Mouse (Mus musculus): ENCODE results near the gene Gucd1. TPM values are rescaled to one million over a fixed set of nuclear protein-coding genes. Genes with fewer than 3 reads are reported as not detected.

Gene Gucd1
- polyA plus RNA-seq, 1 experiment = 87.2 TPM

DNA sequence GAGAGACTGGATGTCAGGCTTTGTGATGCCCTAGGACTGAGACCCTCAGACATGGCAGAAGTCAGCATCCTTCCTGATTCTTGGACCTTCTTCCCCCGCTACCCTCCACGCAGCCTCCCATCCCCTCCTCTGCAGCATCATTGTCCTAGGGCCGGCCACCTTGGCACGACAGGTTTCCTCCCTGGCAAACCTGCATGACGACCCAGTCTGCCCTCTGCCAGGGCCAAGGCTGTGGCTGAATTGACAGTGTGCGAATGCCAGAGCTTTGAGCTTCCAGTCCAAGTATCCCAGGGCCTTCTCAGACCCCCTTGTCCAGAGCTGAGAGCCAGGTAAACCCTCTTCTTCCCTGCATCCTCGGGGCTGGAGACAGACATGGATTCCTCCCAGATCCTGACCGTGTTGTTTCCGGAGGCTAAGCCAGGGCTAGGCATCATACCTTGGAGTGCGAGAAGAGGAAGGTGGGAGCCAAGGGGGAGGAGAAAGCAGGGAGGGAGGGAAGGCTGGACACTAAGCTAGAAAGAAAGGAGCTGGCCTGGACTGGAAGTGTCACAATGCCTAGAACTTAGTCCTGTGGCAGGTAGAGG, 43.4 kb upstream of the Gucd1 start, which contains the start of gene Ggt1:
TSS of gene Ggt1 (plus strand) at position 534 of the 584 bp plus-strand sequence.
- Histone ChIP-seq H3K36me3 (ENCODE audit: control insufficient read depth, insufficient read depth, low read length) (no peaks in the 10 kb centered on the region), H3K4me3 (ENCODE audit: extremely low read depth, insufficient read depth, insufficient read length) (no peak within 1 kb of the TSS), H3K4me1 (ENCODE audit: control insufficient read depth, insufficient read depth, insufficient read length) (peaks cover 19% of the 10 kb centered on the region), H3K27ac (ENCODE audit: insufficient read depth, low read length) (no peak within 1 kb of the TSS), H3K27me3 (ENCODE audit: control insufficient read depth, insufficient read depth, low read length) (peaks cover 10% of the 10 kb centered on the region)
- TF ChIP-seq POLR2A (IDR thresholded peaks at IDR 0.05; ENCODE audit: low read depth, low read length) = no peak
- TF ChIP-seq CTCF (IDR thresholded peaks at IDR 0.05; ENCODE audit: extremely low read depth, insufficient read depth, insufficient read length, insufficient replicate concordance) = no peak
- WGBS = 81% methylated on average over 10 of the region's 10 CpGs
- no peak for DNase-seq (ENCODE audit: low read depth in 1 of 2, low spot score in 2 of 2)

DNA sequence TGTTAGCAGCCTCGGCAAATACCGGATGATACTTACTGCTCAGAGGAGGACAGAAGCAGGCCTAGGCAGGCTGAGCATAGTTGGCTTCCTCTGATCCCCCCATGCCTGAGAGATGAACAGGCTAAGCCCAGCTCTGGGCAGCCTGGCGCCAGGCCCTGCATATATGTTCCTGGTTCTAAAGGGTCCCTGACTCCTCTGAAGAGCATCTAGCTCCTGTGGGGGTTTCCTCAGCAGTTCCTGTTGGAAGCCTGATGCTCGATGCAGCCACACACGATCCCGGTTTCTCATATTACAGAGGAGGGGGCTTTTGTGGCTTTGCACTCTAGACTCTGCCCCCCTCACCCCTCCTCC, 42.8 kb upstream of the Gucd1 start:
- no peak for TF ChIP-seq CTCF (IDR thresholded peaks at IDR 0.05; ENCODE audit: extremely low read depth, insufficient read depth, insufficient read length, insufficient replicate concordance)
- TF ChIP-seq POLR2A (IDR thresholded peaks at IDR 0.05; ENCODE audit: low read depth, low read length) = no peak
- DNase-seq (ENCODE audit: low read depth in 1 of 2, low spot score in 2 of 2) = no peak
- H3K27me3 ChIP-seq (ENCODE audit: control insufficient read depth, insufficient read depth, low read length) = peaks cover 10% of the 10 kb centered on the region
- H3K36me3 ChIP-seq (ENCODE audit: control insufficient read depth, insufficient read depth, low read length) = no peaks in the 10 kb centered on the region
- no peak overlapping the region for H3K27ac ChIP-seq (ENCODE audit: insufficient read depth, low read length)
- WGBS = 38% methylated on average over 6 of the region's 6 CpGs
- H3K4me3 ChIP-seq (ENCODE audit: extremely low read depth, insufficient read depth, insufficient read length) = peak overlapping the region; percentile 52; the same call in 1 of the 2 replicates
- peaks cover 13% of the 10 kb centered on the region for H3K4me1 ChIP-seq (ENCODE audit: control insufficient read depth, insufficient read depth, insufficient read length)

DNA sequence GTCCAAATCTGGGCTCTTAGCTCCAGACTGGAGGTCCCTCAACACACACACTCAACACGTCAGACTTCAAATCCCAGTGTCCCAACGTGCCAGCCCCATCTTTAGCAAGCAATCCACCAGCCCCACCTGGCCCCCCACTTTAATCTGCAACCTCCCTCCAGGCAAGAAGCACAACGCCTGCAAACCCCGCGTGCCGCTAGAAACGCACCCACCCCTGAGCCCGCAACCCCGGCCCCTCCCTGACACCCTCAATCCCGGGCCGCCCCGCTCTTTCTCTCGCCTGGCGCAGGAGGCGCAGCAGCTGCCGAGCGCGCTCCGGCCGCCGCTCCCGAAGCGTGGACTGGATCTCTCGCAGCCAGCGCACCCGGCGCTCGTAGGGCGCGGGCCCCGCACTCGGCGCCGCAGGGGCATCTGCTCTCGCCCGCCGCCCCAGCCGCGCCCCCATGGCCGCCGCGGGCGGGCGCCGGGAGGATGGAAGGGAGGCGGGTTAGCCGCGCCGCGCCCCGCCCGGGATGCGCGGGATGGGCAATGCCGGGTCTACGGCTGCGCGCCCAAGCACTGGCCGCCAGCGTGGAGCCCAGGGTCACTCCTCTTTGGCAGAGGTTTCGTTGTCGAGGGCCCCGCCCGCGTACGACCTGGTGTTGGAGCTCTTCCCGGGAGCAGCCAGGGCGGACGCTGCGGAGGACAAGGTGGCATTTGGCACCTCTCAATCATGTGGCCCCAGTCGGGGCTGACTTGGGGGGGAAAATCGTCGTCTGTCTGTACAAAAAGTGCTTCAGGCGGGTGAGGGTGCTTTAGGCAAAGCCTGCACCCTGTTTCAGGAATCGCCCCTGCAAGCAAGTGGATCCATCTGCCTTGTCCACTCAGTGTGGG, 42.1 kb upstream of the Gucd1 start, which contains the start of gene Lrrc75b:
TSS of gene Lrrc75b (minus strand) at position 655 of the 873 bp plus-strand sequence.
- no peak for TF ChIP-seq POLR2A (IDR thresholded peaks at IDR 0.05; ENCODE audit: low read depth, low read length)
- no peak for TF ChIP-seq CTCF (IDR thresholded peaks at IDR 0.05; ENCODE audit: extremely low read depth, insufficient read depth, insufficient read length, insufficient replicate concordance)
- no peak within 1 kb of the TSS for H3K27ac ChIP-seq (ENCODE audit: insufficient read depth, low read length)
- no peaks in the 10 kb centered on the region for H3K36me3 ChIP-seq (ENCODE audit: control insufficient read depth, insufficient read depth, low read length)
- no peak for DNase-seq (ENCODE audit: low read depth in 1 of 2, low spot score in 2 of 2)
- H3K4me1 ChIP-seq (ENCODE audit: control insufficient read depth, insufficient read depth, insufficient read length) = peaks cover 10% of the 10 kb centered on the region
- 2% methylated on average over 75 of the region's 75 CpGs for WGBS
- H3K27me3 ChIP-seq (ENCODE audit: control insufficient read depth, insufficient read depth, low read length) = peaks cover 10% of the 10 kb centered on the region
- peak within 1 kb of the TSS; percentile 52; the same call in 1 of the 2 replicates for H3K4me3 ChIP-seq (ENCODE audit: extremely low read depth, insufficient read depth, insufficient read length)

DNA sequence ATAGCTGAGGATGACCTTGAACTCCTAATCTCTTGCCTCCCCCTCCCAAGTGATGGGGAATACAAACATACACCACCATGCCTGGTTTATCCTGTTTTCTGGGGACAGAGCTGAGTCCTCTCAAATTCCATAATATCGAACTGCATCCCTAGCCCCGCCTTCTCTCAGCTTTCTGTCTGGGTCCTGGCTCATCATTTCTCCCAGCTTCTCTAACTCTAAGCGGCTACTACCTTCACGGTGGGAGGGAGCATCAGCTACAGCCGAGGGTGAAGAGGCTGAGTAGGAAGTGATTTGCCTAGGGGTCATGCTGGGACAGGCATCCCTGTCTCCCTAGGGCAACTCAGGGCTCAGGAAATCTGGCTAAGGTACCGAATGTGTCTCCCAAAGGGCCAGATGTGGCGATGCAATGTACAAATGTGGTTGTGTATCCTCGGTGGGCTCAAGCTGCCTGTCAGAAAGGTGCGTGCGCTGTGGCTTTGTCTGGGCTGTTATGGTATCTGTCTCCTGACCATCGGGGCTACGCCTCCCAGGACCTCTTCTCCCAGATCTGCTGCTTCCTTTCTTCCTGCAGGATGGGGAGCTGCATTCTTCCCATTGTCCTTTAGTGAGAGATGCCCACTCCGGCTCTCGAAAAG, 41.4 kb upstream of the Gucd1 start:
- H3K27ac ChIP-seq (ENCODE audit: insufficient read depth, low read length) = no peak overlapping the region
- WGBS = 17% methylated on average over 14 of the region's 14 CpGs
- H3K4me1 ChIP-seq (ENCODE audit: control insufficient read depth, insufficient read depth, insufficient read length) = peaks cover 8% of the 10 kb centered on the region
- TF ChIP-seq POLR2A (IDR thresholded peaks at IDR 0.05; ENCODE audit: low read depth, low read length) = no peak
- TF ChIP-seq CTCF (IDR thresholded peaks at IDR 0.05; ENCODE audit: extremely low read depth, insufficient read depth, insufficient read length, insufficient replicate concordance) = no peak
- H3K4me3 ChIP-seq (ENCODE audit: extremely low read depth, insufficient read depth, insufficient read length) = no peak overlapping the region
- no peaks in the 10 kb centered on the region for H3K36me3 ChIP-seq (ENCODE audit: control insufficient read depth, insufficient read depth, low read length)
- DNase-seq (ENCODE audit: low read depth in 1 of 2, low spot score in 2 of 2) = no peak
- peaks cover 10% of the 10 kb centered on the region for H3K27me3 ChIP-seq (ENCODE audit: control insufficient read depth, insufficient read depth, low read length)

DNA sequence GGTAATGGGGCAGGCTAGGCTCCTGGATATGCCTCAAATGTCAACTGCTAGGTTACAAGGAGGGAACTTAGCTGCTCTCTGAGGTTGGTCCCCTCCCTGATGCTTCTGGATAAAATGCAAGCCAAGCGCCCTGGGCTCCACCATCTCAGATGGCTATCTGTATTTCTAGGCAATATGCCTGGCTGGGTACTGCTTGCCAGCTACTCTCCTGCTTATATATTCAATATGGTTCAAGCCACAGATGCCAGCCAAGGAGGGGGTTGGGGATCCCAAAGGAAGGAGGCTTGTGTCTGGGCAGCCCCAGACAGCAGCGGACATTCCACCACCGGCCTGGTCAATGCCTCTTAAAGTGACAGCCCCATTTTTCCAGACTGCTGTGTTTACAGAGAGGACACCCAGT, 40.7 kb upstream of the Gucd1 start:
- DNase-seq (ENCODE audit: low read depth in 1 of 2, low spot score in 2 of 2) = no peak
- H3K36me3 ChIP-seq (ENCODE audit: control insufficient read depth, insufficient read depth, low read length) = no peaks in the 10 kb centered on the region
- H3K27ac ChIP-seq (ENCODE audit: insufficient read depth, low read length) = no peak overlapping the region
- H3K4me3 ChIP-seq (ENCODE audit: extremely low read depth, insufficient read depth, insufficient read length) = no peak overlapping the region
- H3K4me1 ChIP-seq (ENCODE audit: control insufficient read depth, insufficient read depth, insufficient read length) = peaks cover 8% of the 10 kb centered on the region
- TF ChIP-seq POLR2A (IDR thresholded peaks at IDR 0.05; ENCODE audit: low read depth, low read length) = no peak
- TF ChIP-seq CTCF (IDR thresholded peaks at IDR 0.05; ENCODE audit: extremely low read depth, insufficient read depth, insufficient read length, insufficient replicate concordance) = no peak
- 70% methylated on average over 3 of the region's 3 CpGs for WGBS
- H3K27me3 ChIP-seq (ENCODE audit: control insufficient read depth, insufficient read depth, low read length) = peaks cover 10% of the 10 kb centered on the region

DNA sequence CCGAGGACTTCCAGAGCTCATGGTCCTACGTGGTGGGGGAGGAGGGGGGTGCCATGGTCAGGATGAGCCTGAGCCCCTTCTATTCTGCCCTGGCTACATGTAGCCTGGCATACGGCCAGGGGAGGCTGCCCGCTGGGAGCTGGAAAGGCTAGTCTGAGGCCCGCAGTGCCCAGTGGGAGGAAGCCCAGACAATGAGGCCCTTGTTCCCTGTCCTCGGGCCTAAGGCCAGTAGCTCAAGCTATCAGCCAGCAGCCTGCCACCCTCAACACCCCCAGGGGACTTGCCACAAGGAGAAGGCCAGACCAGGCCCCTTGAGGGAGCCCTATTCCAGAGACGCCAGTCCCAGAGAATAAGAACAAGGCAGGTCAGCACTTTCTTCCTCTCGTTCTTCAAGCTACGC, 38.3 kb upstream of the Gucd1 start:
- DNase-seq (ENCODE audit: low read depth in 1 of 2, low spot score in 2 of 2) = no peak
- WGBS = 91% methylated on average over 9 of the region's 9 CpGs

More for the DNA sequence above, 38.3 kb upstream of the Gucd1 start:
- Histone ChIP-seq H3K27me3 (ENCODE audit: control insufficient read depth, insufficient read depth, low read length) (peaks cover 12% of the 10 kb centered on the region), H3K27ac (ENCODE audit: insufficient read depth, low read length) (no peak overlapping the region), H3K36me3 (ENCODE audit: control insufficient read depth, insufficient read depth, low read length) (no peaks in the 10 kb centered on the region), H3K4me3 (ENCODE audit: extremely low read depth, insufficient read depth, insufficient read length) (no peak overlapping the region), H3K4me1 (ENCODE audit: control insufficient read depth, insufficient read depth, insufficient read length) (peaks cover 8% of the 10 kb centered on the region)
- TF ChIP-seq POLR2A (IDR thresholded peaks at IDR 0.05; ENCODE audit: low read depth, low read length) (no peak), CTCF (IDR thresholded peaks at IDR 0.05; ENCODE audit: extremely low read depth, insufficient read depth, insufficient read length, insufficient replicate concordance) (no peak)
